In the genomic region with DNA sequence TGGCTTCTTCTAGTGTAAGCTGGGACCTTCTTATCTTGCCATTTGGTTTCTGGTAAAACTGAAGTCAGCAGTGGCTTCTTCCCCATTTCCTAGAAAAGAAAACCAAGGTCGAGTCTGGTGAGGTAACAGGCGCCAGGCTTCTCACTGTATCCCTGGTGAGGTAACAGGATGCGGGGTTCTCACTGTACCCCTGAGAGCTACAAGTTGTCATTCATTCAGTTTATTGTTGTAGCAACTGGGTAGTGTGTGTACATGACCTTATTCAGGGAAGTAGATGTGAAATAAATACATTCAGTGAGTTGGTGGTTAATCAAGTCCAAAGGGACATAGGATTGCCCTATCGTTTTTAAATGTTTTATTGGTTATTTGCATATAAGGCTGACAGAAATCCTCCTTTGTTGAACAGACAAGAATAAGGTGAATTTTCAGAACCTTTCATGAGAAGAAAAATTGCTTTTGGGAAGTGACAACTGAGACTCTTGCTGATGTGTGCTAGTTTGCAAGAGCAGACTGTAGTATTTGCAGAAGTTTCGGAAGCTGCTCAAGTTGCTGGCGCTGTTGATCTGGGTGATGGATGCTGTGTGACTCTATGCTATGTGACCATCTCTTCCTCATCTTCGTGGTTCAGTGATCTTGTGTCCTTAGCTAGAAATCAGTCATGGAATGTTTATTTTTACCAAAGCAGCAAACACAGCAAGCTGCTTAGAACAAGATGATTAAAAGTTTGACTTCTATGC, we compare ENCODE assay signal across 12 mouse cellular contexts. TPM values are rescaled to one million over a fixed set of nuclear protein-coding genes. Genes with fewer than 3 reads are reported as not detected.
DNase-seq lines count a peak whose midpoint lies in the region; ATAC-seq and TF ChIP-seq lines count a peak whose summit lies in the region.
"Had no signal": no experiment of that assay in that cellular context is flagged by ENCODE, and none has a peak within 500 bp of the region (broad histone marks: within the 10 kb centered on the region; RNA-seq: fewer than 3 reads in every experiment).

No protein-coding gene starts in this region.

- no peak for TF ChIP-seq CTCF in lung, adult 2 months (IDR thresholded peaks at IDR 0.05; ENCODE audit: insufficient read depth, low read length)

- ATAC-seq in activated CD4-positive, CD25-positive, alpha-beta regulatory T cell, adult 4 months, result peak; percentile 52
- peak; percentile 67 for ATAC-seq in megakaryocyte progenitor cell, adult 5-6 weeks (replicated peaks; ENCODE audit: poor library complexity)

- TF ChIP-seq POLR2A in lung, adult 2 months (IDR thresholded peaks at IDR 0.05; ENCODE audit: borderline replicate concordance, extremely low read depth, low read depth, low read length), result no peak

- no peak overlapping the region for H3K4me3 ChIP-seq in lung, adult 2 months (replicated peaks; ENCODE audit: extremely low read depth, low read depth, low read length)
- H3K4me3 ChIP-seq: hindbrain, embryonic 10.5 days; midbrain, embryonic 12.5 days; neural tube, embryonic 12.5 days had no signal

- peak; percentile 32 for DNase-seq in lung, postnatal 25 days (ENCODE audit: low spot score)
- no peak for DNase-seq in lung, adult 2 months
- peak; percentile 74 for DNase-seq in CD4-positive, CD25-positive, alpha-beta regulatory T cell, adult 2 months (ENCODE audit: low read depth, low spot score)
- no peak for DNase-seq in ovary, postnatal 14 days (ENCODE audit: low spot score)
- no peak for DNase-seq in left cerebral cortex, postnatal 14 days (ENCODE audit: low spot score in 2 of 2)
- DNase-seq: adrenal gland, adult 2 months; right cerebral cortex, adult 18-20 months had no signal

- no peaks in the 10 kb centered on the region for H3K4me1 ChIP-seq in lung, adult 2 months (ENCODE audit: control insufficient read depth, insufficient read depth, low read length)
- H3K4me1 ChIP-seq: hindbrain, embryonic 10.5 days; midbrain, embryonic 12.5 days; neural tube, embryonic 12.5 days had no signal

- intact Hi-C loops in left cerebral cortex, postnatal 14 days (cut with DNase I), result no loop called here

- WGBS in lung, adult 2 months, result 66% methylated on average over 7 of the region's 7 CpGs

RNA-seq across cellular contexts. Expression of a gene that starts 6.5 kb away (rescaled TPM):
- 2.7 and 3.5 TPM in 2 replicates for polyA plus RNA-seq in lung, adult 2 months (2012; rRNA removed)
- polyA plus RNA-seq in activated CD4-positive, CD25-positive, alpha-beta regulatory T cell, adult 4 months (2017; shearing (Covaris generic)), result 100 to 1,000 TPM; 233 to 235 TPM
- total RNA-seq in megakaryocyte progenitor cell, adult 5-6 weeks (2015), result 13.3 and 15.3 TPM in 2 replicates
- total RNA-seq in megakaryocyte progenitor cell, adult 5-6 weeks (2017), result 18.2 and 18.6 TPM in 2 replicates
- total RNA-seq in left cerebral cortex, postnatal 14 days (2021), result under 1 TPM; 0.83 to 0.87 TPM

Comparison
In these comparisons a context has a peak if more than half of its experiments do, and no peak if none do; other contexts are left out.
1. DNase-seq: peak in lung, postnatal 25 days (single experiment) and CD4-positive, CD25-positive, alpha-beta regulatory T cell, adult 2 months (single experiment); none in lung, adult 2 months (single experiment), ovary, postnatal 14 days (single experiment) and left cerebral cortex, postnatal 14 days (0 of 2).
2. RNA of a gene that starts 6.5 kb away (total RNA-seq): 13.3 to 18.6 TPM in megakaryocyte progenitor cell, adult 5-6 weeks; 0.83 to 0.87 TPM in left cerebral cortex, postnatal 14 days; every median in the first group is over 4 times any median in the second.